Mouse (Mus musculus): ENCODE results near the gene Prkcb.
A peak's percentile ranks its signal among the peaks of the same experiment; 100 is the strongest.
"Not testable (repeated sequence)": the region's sequence is repeated elsewhere in the genome, so short reads cannot be mapped to it uniquely, and the experiment has no call there.

Gene Prkcb

GRCm38 (mm10) chr7:122288605-122289242, at the start of gene Prkcb:
Gene Prkcb, plus strand, starts transcription at chr7:122288751.
- peak; percentile 83 to 85 for DNase-seq

GRCm38 (mm10) chr7:122238939-122239338, 49.6 kb upstream of the Prkcb start:
- DNase-seq: no peak

- no peak for DNase-seq
These were observed 48.0 kb upstream of the Prkcb start for GRCm38 (mm10) chr7:122240413-122241119.

- DNase-seq: peak in 1 of 2 experiments; percentile 31
These were observed 46.3 kb upstream of the Prkcb start for GRCm38 (mm10) chr7:122242260-122242659.

DNA sequence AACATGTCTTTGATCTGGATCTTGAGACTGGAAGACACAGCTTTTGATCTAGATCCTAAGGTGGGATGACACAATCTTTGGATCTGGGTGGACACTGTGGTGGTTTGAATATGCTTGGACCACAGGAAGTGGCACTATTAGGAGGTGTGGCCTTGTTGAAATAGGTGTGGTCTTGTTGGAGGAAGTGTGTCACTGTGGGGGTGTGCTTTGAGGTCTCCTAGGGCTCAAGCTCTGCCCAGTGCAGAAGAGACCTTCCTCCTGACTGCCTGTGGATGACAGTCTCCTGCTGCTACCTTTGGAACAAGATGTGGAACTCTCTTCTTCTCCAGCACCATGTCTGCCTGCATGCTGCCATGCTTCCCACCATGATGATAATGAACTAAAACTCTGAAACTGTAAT, 45.8 kb upstream of the Prkcb start:
- DNase-seq: not testable (repeated sequence)

DNA sequence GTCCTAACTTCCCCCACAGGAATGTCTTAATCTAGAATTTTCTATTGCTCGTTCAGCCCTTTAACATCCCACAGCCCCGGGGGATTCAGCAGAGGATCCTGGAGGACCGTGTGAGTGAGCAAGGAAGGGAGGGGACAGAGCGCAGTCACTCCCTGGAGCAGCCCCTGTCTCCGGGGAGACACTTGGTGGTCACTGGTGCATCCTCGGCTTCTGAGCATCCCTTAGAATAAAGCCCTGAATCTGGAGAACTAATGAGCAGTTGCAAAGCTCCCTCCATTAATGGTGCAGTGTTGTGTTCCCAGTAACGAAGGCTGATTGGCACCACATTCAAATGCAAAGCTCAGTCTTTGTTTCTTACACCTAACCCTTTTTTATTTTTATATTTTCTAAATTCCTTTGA, 44.4 kb upstream of the Prkcb start:
- no peak for DNase-seq

DNA sequence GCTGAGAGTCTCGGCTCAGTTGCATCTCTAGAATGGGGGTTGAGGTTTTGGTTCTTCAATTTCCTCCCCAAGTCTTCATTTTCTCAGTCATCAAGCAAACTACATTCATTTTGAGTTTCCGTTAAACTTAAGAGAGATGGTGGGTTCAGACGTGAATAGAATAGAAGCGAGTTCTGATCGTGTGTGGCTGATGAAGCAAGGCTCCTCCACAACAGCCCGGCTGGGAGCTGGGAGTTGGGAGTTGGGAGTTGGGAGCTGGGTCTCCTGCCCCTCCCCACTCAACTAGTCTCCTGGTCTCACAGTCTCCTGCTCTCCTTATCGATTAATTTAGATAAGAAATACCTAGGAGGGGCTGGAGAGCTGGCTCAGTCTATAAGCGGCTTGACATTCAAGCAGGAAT, 44.0 kb upstream of the Prkcb start:
- DNase-seq: no peak

DNA sequence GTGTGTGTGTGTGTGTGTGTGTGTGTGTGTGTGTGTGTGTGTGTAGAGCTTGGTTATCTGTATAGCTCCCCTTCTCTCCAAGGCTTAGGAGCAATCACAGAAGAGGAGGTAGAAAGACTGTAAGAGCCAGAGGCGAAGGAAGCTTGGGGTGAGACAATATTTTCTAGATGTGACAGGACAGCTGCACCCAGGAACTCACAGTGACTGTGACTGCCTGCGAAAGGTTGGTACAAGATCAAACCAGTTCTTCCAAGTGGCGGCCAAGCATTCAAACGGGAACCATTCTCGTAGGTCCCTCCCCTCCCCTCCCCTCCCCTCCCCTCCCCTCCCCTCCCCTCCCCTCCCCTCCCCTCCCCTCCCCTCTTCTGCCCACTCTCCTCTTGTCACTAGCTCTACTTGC, 42.6 kb upstream of the Prkcb start:
- no peak for DNase-seq

DNA sequence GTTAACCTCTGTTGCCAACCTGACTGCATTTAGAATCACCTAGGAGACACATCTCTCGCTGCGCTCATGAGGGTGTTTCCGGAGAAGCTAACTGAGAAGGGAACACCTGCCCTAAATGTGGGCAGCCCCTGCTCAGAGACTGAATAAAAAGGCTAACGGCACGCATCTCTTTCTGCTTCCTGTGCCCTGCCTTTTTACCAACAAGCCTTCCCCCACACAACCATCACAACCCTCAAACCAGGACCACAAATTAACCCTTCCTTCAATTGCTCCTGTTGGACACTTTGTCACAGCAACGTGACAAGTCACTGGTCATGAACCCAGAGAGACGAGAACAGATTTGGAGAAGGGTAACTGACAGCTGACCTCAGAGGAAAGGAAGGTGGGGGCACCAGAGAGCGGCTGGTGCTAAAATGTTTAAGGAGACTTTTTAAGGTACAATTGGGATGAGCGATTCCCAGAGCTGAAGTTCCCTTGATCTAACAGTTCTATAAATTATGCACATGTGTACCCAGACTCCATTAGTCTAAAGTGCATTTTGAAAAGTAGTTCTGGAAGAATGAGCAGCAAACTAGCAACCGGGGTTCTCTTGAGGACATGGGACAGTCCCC, 41.2 kb upstream of the Prkcb start:
- no peak for DNase-seq

- DNase-seq: no peak
These were observed 39.2 kb upstream of the Prkcb start for GRCm38 (mm10) chr7:122249321-122249821.

DNA sequence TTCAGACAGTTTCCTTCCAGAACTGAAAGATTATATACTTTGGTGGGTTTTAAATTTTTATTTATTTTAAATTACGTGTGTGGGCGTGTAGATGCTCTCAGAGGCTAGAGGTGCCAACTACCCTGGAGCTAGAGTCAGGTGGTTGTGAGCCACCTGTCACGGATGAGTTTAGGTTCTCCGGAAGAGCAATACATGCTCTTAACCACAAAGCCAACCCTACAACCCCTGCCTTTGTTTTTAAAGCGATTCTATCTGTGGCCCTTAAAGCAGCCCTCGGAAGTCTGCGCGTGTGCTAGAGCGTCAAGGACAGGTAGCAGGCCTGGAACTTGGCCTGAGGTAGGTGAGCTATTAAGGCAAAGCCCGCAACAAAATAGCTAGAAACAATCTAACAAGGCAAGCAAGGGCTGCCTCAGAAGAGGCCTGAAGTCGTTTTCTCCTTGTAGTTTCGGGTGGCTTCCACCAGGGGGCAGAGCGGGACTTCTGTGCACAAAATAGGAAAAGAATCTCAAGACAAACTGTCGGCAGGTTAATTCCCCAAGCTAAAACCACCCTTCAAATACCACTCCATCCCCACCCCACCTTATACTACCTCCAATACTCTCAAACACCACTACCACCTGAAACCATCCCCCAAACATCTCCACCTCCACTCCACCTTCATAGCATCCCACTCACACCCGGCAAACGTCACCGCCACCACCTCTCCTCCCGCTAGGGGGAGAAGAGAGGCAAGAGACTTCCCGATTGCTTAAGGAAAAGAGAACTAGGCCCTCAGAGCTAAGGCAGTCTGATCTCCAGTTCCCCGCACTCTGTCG, 37.1 kb upstream of the Prkcb start:
- DNase-seq: peak; percentile 67 to 77

- no peak for DNase-seq
These were observed 31.8 kb upstream of the Prkcb start for GRCm38 (mm10) chr7:122256722-122257121.

DNA sequence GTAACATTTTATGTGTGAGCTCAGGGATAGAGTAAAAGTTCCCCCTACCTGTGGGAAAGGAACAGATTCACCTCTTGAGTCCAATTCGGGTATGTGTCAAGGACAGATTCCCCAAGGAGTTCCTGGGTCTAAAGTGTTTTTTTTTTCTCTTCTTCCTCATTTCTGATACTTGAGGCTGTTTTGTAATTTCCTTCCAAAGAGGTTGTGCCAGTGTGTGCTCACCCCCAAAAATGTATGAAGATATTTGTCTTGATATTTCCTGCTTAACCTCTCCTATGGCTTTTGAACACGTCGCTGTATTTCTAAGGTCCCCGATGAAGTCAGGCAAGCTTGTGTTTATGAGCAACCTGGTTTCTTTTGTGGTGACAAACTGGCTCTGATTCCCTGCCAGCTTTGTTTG, 30.0 kb upstream of the Prkcb start:
- DNase-seq: no peak

- DNase-seq: peak in 1 of 2 experiments; percentile 13
These were observed 28.4 kb upstream of the Prkcb start for GRCm38 (mm10) chr7:122260055-122260602.

DNA sequence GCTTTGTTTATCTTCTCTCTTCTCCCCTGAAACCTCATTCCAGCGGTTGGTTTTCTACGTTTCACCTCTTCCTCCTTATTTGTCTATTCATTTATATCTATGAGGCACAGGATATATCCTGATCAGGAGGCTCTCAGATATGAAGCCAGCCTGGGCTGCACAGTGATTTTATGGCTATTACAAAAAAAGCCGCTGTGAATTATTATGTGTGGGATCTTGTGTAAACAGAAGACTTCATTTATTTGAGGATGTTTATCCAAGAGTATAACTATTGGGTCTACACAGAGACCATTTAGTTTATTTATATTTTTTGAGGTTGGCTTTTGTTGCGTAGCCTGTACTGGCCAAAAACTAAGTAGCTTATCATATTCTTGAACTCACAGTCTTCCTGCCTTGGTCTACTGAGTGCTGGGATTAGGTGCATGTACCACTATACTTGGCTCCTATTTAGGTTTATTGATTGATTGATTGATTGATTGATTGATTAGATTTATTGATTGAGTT, 19.5 kb upstream of the Prkcb start:
- DNase-seq: no peak

- DNase-seq: no peak
These were observed 16.2 kb upstream of the Prkcb start for GRCm38 (mm10) chr7:122272334-122272733.

- no peak for DNase-seq
These were observed 9.0 kb upstream of the Prkcb start for GRCm38 (mm10) chr7:122279580-122279979.

- no peak for DNase-seq
These were observed 8.2 kb upstream of the Prkcb start for GRCm38 (mm10) chr7:122280334-122280733.

DNA sequence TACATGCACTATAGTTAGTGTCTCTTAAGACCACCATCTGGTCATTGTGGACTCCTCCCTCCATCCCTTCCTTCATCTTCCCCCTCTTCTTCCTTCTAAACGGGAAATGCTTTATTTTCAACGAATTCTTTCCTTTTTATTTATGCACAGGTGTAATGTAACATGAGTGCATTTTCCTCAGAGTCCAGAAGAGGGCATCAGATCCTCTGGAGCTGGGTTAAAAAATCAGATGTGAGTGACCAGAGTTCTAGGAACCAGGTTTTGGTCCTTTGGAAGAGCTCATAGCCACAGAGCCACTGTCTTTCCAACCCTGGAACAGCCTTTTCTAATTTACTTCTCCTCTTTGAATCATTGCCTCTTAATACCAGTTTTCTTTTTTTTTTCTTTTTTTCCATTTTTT, 6.0 kb upstream of the Prkcb start:
- no peak for DNase-seq

GRCm38 (mm10) chr7:122287217-122287616, 1.3 kb upstream of the Prkcb start:
- no peak for DNase-seq

DNA sequence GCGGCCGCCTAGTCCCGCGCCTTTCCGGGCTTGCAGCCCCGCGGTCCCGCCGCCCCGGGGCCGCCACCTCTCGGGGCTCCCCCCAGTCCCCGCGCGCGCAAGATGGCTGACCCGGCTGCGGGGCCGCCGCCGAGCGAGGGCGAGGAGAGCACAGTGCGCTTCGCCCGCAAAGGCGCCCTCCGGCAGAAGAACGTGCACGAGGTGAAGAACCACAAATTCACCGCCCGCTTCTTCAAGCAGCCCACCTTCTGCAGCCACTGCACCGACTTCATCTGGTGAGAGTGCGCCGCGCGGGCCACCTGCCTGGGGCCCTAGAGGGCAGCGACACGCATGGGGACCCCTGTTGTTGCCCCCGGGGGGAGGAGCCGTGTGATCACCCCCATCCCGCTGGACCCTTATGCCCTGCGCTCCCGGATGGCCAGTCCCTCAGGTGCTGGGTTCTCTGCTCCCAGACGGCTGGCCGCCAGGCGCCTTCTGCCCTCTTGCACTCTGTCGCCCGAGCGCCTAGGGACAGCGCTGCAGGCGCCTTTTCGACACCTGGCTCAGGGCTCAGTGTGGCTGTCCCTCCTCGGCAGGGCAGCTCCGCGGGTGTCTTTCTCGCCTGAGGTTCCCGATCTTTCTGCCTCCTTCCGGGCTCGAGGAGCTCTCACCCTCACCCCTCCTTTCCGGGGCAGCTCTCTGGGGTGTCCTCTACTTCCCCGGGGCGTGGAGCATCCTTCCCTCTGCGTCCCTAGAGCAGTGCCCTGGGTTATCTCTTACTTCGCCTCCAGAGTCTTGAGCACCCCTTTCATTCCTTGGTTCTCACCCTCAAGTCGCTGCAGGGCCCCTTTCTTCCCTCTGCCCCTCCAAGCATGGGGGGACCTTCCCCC, 926 bp downstream of the Prkcb start:
- peak; percentile 17 to 35 for DNase-seq

- DNase-seq: peak in 1 of 2 experiments; percentile 30
These were observed 1.6 kb downstream of the Prkcb start for GRCm38 (mm10) chr7:122290165-122290564.

Measured in lung, postnatal 4 days (tissue).